Mouse (Mus musculus): ENCODE measurements around the gene D430019H16Rik.

The D430019H16Rik gene

DNA sequence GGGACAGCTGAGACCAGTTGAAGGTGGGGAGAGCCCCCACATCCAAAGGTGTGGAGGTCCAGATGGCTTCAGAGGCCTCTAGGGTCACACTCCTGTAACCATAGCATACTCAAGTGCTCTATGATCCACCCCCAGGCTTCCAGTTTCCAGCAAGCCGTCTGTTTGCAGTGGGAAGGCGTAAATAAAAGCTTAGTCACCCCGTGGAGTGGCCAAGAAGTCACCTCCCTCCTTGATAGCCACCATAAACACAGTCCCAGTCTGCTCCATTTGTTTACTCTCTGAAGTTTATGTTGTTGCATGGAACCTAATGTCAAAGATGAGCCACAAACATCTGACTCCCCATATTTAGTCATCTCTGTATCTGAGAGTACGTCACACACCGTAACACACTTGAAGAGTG, 83.5 kb downstream of the D430019H16Rik start:
- DNase-seq (ENCODE audit: low read depth, low spot score), result no peak

DNA sequence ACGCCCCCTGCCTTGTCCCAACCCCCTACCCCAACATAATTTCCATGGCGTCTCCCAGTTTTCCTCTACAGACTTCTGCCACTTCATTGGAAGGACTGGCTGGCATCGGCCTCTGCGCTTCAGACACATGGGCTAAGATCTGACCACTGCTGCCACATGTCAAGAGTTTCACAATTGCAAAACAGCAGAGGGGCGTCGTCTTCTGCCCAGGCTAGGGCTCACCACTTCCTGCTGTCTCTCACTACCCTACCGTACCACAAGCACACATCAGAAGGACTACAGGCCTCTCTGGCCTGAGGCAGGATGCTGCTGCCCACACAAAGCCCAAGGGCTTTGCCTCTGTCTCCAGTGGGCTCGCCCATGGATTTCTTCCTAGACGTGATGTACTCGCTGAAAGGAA, 86.0 kb downstream of the D430019H16Rik start:
- DNase-seq (ENCODE audit: low read depth, low spot score), result no peak

DNA sequence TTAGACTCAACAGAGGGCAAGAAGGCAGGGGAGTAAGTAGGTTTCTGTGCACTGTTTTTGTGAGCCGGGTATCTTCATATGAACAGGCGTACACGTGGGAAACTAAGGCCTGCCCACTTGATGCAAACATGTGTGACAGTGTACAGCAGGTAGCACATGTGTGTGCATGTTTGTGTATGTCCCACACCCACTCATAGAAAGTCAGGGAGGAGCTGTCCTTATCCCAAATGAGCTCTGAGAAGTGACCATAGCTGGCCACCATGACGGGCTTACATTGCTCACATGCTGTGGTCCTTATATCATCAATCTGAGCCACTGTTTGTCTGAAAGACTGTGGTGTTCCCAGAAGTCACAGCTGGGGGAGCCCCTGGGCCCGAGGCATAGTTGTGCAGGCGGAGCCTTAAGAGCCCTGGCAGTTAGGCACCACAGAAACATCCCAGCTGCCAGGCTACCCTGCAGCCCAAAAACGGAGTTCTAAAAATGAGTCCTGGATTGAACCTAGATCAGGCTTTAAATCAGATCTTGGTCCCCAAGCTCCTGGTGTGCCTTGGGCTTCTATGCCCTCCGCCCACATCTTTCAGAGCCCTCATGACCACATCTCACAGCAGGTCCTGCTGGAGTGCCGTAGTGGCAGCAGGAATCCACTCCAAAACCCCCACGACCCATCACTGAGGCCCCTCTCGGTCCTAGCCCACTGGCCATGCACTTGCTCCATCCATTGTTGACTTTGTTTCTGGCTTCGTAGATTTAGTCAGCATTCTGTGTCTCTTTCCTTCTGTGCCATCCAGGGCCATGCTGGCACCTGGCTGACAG, 88.1 kb downstream of the D430019H16Rik start:
- no peak for DNase-seq (ENCODE audit: low read depth, low spot score)

DNA sequence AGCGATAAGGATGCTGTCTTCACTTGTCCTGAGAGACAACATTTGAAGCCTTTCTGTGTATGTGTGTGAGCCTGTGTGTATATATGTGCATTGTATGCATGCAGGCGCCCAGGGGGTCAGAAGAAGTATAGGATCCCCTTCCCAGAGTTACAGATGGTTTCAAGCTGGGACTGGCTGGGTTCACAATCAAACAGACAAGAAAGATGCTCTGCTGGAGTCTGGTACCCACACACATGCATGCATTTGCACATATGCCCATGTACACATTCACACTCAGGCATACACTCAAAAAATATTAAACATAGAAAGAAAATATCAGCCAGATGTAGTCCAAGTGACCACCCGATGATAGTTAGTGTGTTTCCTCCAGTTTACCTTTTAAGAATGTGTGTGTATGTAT, 88.9 kb downstream of the D430019H16Rik start:
- no peak for DNase-seq (ENCODE audit: low read depth, low spot score)
